Mouse (Mus musculus) liver, adult 2 months (tissue): Measurements from ENCODE around the gene Pim1.

Experiments
- CTCF ChIP-seq: fragments of 200-500 bp; IDR thresholded peaks from 2 replicates; pipeline ENCODE4 v1.5.1; 2011; ENCODE audit warnings: low read depth, low read length, control low read depth
- POLR2A ChIP-seq: fragments of 200-500 bp; IDR thresholded peaks from 2 replicates; pipeline ENCODE4 v1.6.1; 2011; ENCODE audit warnings: low read length, control low read depth; ENCODE audit not compliant: insufficient read depth; ENCODE audit errors: extremely low read depth

GRCm38 (mm10) chr17:29455411-29456120 is 35.0 kb upstream of the Pim1 start:
- TF ChIP-seq CTCF (no peak), POLR2A (no peak)
